Mouse (Mus musculus): ENCODE data around the gene Fntb.

The Fntb gene

DNA sequence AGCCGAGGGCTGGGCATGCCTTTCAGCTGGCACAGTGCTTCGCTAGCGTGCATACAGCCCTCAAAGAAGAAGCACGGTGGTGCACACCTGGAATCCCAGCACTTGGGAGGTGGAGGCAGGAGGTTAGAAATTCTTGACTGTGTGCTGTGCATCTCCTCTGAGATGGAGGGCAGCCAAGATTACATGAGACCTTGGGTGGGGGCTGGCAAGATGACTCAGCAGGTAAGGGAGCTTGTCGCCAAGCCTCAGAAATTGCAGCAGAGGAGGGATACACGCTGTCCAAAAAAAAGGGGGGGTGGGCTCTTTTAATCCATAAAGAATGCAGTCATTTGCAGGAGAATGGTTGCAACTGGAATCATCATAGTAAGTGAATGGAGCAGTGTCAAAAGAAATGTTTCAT lies 152.7 kb downstream of the Fntb start:
- DNase-seq (ENCODE audit: low read depth in 2 of 2, low spot score in 2 of 2) = no peak

DNA sequence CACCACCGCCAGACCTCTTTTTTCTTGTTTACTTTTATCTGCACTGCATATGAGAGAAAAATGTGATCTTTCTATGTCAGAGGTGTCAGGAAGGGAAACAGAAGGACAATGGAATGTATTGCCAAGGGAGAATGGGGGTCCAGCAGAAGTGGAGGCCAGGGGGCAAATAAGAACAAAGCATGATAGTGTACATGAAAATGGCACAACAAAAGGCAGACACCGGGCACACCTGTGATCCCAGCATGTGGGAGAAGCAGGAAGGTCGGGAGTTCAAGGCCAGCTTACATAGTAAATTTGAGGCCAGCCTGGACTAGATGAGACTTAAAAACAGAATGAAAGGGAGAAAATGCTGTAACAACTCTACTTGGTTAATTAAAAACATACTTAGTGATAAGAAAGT lies 153.5 kb downstream of the Fntb start:
- no peak for DNase-seq (ENCODE audit: low read depth in 2 of 2, low spot score in 2 of 2)

- no peak for DNase-seq (ENCODE audit: low read depth in 2 of 2, low spot score in 2 of 2)
These were observed 155.0 kb downstream of the Fntb start for GRCm38 (mm10) chr12:76920398-76920797.

- no peak for DNase-seq (ENCODE audit: low read depth in 2 of 2, low spot score in 2 of 2)
These were observed 155.6 kb downstream of the Fntb start for GRCm38 (mm10) chr12:76920990-76921389.

- DNase-seq (ENCODE audit: low read depth in 2 of 2, low spot score in 2 of 2) = peak; percentile 53 to 57
These were observed 157.7 kb downstream of the Fntb start for GRCm38 (mm10) chr12:76923118-76923517.

DNA sequence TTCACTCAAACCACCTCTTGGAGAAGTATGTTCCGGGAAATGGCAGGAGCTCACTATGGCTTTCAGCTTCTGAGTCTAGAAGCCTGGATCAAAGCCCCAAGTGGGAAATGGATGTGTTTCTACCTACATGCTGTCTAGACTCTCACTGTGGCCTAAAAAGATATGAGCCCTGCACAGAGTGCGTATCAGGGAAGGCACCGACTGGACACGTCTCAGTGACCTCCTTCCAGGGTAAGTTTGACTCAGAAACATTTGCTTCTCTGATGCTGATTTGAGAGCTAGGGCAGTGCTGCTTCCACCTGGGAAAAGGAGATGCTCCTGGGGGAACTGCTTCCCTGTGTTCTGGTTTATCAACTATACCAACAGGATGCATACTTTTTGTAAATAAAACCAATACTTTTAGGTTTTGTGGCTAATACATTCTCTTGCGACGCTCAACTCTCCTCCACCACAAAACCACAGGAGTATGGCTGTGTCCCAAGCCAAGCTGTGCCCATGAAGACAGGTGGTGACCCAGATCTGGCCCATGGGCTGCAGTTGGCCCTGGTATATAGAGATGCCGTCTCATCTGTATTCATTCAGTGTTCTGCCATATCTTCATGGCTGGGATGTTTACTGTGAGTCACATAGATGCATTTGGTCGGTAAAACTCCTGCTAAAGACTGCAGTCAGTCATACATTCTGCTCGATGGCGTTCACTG lies 159.7 kb downstream of the Fntb start:
- no peak for DNase-seq (ENCODE audit: low read depth in 2 of 2, low spot score in 2 of 2)

DNA sequence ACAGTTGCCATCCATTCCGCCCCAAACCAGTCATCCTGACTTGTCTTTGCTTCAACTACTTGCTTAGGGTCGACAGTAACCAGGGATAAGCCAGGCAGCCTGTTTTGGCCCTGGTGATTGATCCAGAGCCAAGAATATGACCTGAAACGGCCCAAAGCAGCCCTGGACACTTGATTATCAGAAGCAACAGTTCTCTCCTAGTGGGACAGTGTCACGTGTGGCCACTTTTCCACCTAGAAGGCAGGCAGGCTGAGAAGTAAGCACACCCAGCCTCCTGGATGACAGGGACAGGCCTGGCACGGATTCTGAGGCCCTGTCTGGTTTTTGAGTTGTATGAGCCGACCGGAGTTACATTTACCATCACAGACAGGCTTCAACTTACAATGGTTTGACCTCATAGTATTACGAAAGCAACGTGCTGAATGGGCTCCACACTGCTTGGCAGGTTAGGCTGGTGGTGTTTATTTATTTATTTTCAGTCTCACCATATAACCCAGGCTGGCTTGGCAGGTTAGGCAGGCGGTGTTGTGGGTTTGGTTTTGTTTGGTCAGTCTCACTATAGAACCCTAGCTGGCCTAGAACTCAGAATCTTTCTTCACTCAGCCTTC lies 161.1 kb downstream of the Fntb start:
- DNase-seq (ENCODE audit: low read depth in 2 of 2, low spot score in 2 of 2) = no peak

GRCm38 (mm10) chr12:76927012-76927411 lies 161.6 kb downstream of the Fntb start:
- DNase-seq (ENCODE audit: low read depth in 2 of 2, low spot score in 2 of 2) = no peak

DNA sequence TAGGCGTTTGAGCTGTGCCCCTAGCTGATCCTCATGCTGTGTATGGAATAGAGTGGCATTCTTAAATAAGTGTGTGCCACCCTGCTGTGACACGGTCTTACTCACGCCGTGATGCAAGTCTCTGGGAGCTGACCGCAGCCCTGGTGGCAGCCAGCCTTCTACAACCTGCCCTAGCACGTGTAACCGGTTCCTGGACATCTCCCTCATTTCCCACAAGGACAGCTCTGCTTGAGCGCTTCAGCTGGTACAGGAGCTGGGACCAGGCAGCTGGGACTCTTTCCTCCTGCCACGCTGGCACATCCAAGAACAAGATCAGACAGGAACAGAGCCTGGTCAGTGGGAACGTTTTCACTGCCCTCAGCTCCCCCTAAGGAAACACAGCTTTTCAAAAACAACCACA lies 162.2 kb downstream of the Fntb start:
- DNase-seq (ENCODE audit: low read depth in 2 of 2, low spot score in 2 of 2) = no peak

DNA sequence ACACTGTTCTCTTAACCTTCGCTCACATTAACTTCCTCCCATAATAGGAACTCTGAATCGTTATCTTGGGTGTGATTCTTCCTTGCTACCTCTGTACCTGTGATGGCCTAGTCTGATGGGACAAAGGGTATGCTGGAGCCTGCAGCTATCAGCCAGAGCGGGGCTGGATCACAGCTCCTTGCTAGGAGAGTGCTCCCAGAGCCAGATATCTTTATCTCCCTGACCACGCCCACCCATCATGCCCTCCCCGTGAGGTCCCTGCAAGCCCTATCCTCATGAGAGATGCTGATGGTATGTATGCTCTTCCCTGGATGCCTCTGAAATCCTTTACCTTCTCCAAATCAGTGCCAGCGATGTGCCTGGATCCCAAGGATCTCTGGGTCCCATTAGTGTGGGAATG lies 164.8 kb downstream of the Fntb start:
- no peak for DNase-seq (ENCODE audit: low read depth in 2 of 2, low spot score in 2 of 2)

DNA sequence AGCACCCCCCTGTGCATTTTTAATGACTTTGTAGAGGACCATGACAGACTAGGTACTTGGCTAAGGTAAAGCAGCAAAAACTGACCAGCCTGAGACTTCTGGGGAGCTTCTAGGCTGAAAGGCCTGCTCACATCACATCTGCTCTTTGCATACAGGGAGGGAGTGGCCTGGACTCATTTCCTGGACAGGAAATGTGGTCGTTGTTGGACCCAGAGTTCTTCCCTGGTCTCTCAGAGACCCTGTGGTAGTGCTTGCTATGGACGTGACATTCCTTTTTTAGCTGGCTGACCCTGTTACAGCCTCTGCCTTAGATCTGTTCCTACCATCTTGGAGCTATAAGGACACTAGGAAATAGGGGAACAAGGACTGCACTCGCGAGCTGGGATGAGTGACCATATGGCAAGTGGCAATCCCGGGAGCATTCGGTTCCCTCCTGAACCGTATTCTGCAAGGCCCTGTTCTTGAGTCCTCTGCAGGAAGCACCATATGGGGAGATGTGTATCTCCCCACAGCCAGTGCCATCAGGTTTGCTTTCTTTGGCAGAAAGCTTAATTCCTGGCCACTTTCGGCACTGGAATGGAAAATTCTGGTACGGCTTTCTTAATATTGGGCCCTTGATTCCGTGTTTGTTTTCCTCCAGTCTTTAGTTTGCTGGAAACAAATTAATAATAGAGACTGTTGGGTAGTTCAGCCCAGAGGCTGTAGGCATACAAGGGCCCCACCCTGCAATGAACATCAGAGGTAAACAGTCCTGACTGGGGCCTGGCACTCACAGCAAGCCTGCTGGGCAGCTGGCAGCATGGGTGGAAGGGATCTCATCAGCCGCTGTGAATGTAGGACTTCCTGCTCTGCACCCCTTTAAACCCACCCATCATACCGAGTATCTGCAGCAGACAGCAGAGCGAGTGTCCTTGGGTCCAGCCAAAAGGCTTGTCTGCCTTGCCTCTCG lies 166.6 kb downstream of the Fntb start:
- no peak for DNase-seq (ENCODE audit: low read depth in 2 of 2, low spot score in 2 of 2)

GRCm38 (mm10) chr12:76932688-76933060 lies 167.3 kb downstream of the Fntb start:
- peak; percentile 20 to 48 for DNase-seq (ENCODE audit: low read depth in 2 of 2, low spot score in 2 of 2)

- DNase-seq (ENCODE audit: low read depth in 2 of 2, low spot score in 2 of 2) = no peak
These were observed 169.0 kb downstream of the Fntb start for GRCm38 (mm10) chr12:76934438-76934837.

DNA sequence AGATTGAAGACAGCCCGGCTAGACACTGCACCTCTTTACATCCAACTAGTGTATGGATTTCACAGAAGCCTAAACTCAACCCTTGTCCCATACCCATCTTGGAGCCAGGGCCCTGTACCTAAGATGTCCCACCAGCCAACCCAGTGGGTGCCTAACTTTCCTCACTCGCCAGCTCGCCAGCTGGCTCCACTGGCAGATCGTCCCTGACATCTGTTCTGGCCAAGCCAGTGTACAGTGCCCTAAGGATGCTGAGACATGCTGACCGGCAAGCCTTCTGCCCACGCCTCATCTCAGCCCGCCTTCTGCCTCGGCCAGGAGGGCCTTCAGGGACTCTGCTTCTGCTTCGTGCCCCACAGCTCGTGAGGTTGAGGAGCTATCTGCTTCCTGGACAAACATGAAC lies 170.8 kb downstream of the Fntb start:
- no peak for DNase-seq (ENCODE audit: low read depth in 2 of 2, low spot score in 2 of 2)

DNA sequence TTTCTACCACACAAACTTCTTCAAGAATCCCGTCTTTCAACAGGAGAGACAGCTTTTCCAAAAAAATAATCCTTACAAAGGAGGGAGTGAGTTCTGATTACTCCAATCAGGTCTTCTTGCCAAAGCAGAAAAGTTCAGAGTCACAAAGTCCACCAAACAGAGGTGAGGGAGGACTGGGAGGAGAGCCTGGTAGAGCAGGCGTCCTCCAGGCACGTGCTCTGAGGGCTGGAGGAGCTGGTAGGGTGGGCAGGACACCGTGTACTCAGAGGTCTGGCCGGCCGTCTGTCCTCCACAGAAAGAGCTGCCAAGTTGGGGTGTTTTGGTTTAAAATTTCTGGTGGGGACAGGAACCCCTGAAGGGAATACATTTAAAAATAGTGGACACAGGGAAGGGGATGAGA lies 172.6 kb downstream of the Fntb start:
- no peak for DNase-seq (ENCODE audit: low read depth in 2 of 2, low spot score in 2 of 2)

GRCm38 (mm10) chr12:76941524-76941923 lies 176.1 kb downstream of the Fntb start:
- DNase-seq (ENCODE audit: low read depth in 2 of 2, low spot score in 2 of 2) = no peak

DNA sequence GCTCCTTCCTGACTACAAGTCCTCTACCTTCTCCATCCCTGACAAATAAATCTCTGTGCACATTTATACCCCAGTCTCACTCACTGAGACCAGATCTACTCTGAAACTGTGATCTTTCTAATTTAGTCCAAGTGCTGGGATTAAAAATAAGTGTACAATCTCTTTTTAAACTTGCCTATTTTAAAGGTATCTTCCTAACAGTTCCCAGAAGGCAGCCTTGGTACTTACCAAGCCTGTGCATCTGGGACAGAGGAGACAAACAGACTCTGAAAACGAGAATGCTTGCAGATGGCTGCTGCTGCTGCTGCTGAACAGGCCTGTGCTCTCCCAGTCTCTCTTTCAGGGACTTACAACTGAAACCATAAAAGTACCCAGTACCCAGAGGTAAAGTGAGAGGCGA lies 177.1 kb downstream of the Fntb start:
- DNase-seq (ENCODE audit: low read depth in 2 of 2, low spot score in 2 of 2) = no peak

DNA sequence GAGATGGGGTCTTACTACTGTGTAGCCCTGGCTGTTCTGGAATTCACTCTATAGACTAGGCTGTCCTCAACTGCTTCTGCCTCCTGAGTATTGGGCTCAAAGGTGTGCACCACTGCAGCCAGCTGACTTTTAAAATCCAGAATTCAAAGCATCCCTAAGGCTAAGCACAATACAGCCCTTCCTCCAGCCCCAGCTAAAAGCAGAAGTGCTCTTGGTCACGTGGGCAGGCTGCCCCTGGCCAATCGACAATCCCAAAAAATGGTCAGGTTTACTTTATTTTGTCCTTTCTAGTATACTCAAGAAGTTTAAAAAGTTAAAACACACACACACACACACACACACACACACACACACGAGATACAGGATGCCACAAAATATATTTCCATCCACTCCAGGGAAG lies 177.7 kb downstream of the Fntb start:
- no peak for DNase-seq (ENCODE audit: low read depth in 2 of 2, low spot score in 2 of 2)

DNA sequence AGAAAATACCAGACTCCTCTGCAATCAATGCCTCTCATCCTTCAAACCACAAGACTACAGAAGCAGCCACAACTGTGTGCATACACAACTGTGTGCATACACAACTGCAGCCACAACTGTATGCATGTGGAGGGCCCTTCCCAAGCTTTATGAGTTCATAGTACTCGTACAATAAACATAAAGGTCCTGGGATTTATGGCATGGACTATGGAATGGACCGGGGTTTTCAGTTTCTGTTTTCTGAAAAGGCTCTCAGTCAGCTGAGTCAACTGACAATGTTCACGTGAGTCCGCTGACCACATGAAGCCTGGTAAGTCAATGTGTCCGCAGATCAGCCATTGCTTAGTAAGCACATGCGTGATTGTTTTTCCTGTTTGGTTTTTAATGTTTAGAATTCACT lies 178.1 kb downstream of the Fntb start:
- no peak for DNase-seq (ENCODE audit: low read depth in 2 of 2, low spot score in 2 of 2)

DNA sequence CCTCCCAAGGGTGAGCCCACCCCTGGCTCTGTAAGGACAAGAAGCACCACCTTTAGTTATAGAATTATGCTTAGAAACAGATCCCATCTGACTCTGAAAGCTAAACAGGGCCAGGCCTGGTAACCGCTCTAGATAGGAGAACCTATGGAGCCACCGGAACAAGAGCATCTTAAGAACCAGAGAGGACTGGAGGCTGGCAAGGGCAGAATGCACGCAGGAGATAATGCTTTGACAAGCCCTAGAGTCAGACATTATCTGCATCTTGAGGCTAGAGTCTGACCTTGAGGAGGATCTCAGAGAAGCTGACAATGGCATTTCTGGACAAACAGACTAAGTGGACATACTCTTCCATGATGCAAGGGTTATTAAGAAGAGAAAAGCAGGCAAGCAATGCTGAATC lies 182.1 kb downstream of the Fntb start:
- DNase-seq (ENCODE audit: low read depth in 2 of 2, low spot score in 2 of 2) = no peak

DNA sequence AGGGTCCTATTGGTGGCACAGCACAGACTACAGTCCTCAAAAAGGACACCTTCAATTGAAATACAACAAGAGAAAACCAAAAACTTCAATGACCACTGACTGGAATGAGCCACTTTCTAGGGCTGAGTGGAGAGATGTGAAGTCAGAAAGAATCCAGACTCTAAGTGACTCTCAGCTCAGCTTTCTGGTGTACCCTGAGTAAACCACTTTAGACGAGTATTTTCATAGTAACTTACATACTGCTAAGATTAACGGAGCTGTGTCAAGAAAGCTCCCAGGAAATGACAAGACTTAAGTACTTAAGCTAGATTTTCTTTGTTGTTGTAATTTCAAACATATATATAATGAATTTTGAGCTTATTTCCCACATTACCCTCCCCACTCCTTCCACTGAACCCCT lies 182.8 kb downstream of the Fntb start:
- no peak for DNase-seq (ENCODE audit: low read depth in 2 of 2, low spot score in 2 of 2)

GRCm38 (mm10) chr12:76948781-76949180 lies 183.4 kb downstream of the Fntb start:
- DNase-seq (ENCODE audit: low read depth in 2 of 2, low spot score in 2 of 2) = no peak

Data from CD8-positive naive resting alpha-beta T cell, adult 2 months (primary cell).